Mouse (Mus musculus): ENCODE measurements around the gene Tuba4a. TPM values are rescaled to one million over a fixed set of nuclear protein-coding genes. Genes with fewer than 3 reads are reported as not detected.

Tuba4a gene
- polyA plus RNA-seq, 1 experiment = 391 TPM

DNA sequence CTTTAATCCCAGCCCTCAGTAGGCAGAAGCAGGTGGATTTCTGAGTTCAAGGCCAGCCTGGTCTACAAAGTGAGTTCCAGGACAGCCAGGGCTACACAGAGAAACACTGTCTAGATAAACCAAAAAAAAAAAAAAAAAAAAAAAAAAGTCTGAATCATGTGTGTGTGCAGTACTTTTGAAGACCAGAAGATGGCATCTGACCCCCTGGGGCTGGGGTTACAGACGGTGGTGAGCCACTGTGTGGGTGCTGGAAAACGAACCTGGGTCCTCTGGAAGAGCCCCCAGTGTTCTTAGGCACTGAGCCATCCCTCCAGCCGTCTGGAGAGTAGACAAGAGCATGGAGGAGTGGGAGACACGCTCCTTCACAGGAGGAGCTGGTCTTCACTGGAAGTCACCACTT, 37.5 kb downstream of the Tuba4a start:
- no peak overlapping the region for H3K4me3 ChIP-seq (replicated peaks; ENCODE audit: insufficient read depth, low read depth, low read length)
- peaks cover 18% of the 10 kb centered on the region for H3K4me1 ChIP-seq (ENCODE audit: control insufficient read depth, insufficient read depth, low read length)
- no peak for DNase-seq
- H3K27me3 ChIP-seq (ENCODE audit: control insufficient read depth, insufficient read depth, low read length) = no peaks in the 10 kb centered on the region
- H3K27ac ChIP-seq (ENCODE audit: insufficient read depth, low read length) = no peak overlapping the region
- WGBS = 40% methylated on average over 4 of the region's 4 CpGs
- no peak for TF ChIP-seq POLR2A (IDR thresholded peaks at IDR 0.05; ENCODE audit: borderline replicate concordance, insufficient read depth, low read length)
- TF ChIP-seq CTCF (IDR thresholded peaks at IDR 0.05; ENCODE audit: borderline replicate concordance, insufficient read depth, low read depth, low read length) = 0 out of 2 replicates have a peak, but pooled peaks have one; percentile 17

GRCm38 (mm10) chr1:75181377-75181870, 38.2 kb downstream of the Tuba4a start:
- Histone ChIP-seq H3K27me3 (ENCODE audit: control insufficient read depth, insufficient read depth, low read length) (no peaks in the 10 kb centered on the region), H3K27ac (ENCODE audit: insufficient read depth, low read length) (no peak overlapping the region), H3K4me1 (ENCODE audit: control insufficient read depth, insufficient read depth, low read length) (peaks cover 18% of the 10 kb centered on the region), H3K4me3 (replicated peaks; ENCODE audit: insufficient read depth, low read depth, low read length) (no peak overlapping the region)
- WGBS = 67% methylated on average over 4 of the region's 4 CpGs
- DNase-seq = no peak
- TF ChIP-seq CTCF (IDR thresholded peaks at IDR 0.05; ENCODE audit: borderline replicate concordance, insufficient read depth, low read depth, low read length) (no peak), POLR2A (IDR thresholded peaks at IDR 0.05; ENCODE audit: borderline replicate concordance, insufficient read depth, low read length) (no peak)

- Histone ChIP-seq H3K4me3 (replicated peaks; ENCODE audit: insufficient read depth, low read depth, low read length) (no peak overlapping the region), H3K27ac (ENCODE audit: insufficient read depth, low read length) (no peak overlapping the region), H3K27me3 (ENCODE audit: control insufficient read depth, insufficient read depth, low read length) (no peaks in the 10 kb centered on the region), H3K4me1 (ENCODE audit: control insufficient read depth, insufficient read depth, low read length) (peaks cover 14% of the 10 kb centered on the region)
- DNase-seq = no peak
- no peak for TF ChIP-seq CTCF (IDR thresholded peaks at IDR 0.05; ENCODE audit: borderline replicate concordance, insufficient read depth, low read depth, low read length)
- TF ChIP-seq POLR2A (IDR thresholded peaks at IDR 0.05; ENCODE audit: borderline replicate concordance, insufficient read depth, low read length) = no peak
- 44% methylated on average over 7 of the region's 7 CpGs for WGBS
Observed at GRCm38 (mm10) chr1:75180741-75181140, 38.9 kb downstream of the Tuba4a start.

- Histone ChIP-seq H3K27ac (ENCODE audit: insufficient read depth, low read length) (no peak within 1 kb of the TSS), H3K4me3 (replicated peaks; ENCODE audit: insufficient read depth, low read depth, low read length) (peak within 1 kb of the TSS; percentile 70), H3K4me1 (ENCODE audit: control insufficient read depth, insufficient read depth, low read length) (peaks cover 8% of the 10 kb centered on the region), H3K27me3 (ENCODE audit: control insufficient read depth, insufficient read depth, low read length) (no peaks in the 10 kb centered on the region)
- TF ChIP-seq POLR2A (IDR thresholded peaks at IDR 0.05; ENCODE audit: borderline replicate concordance, insufficient read depth, low read length) (peak; percentile 41; the same call in 1 of the 2 replicates), CTCF (IDR thresholded peaks at IDR 0.05; ENCODE audit: borderline replicate concordance, insufficient read depth, low read depth, low read length) (no peak)
- 1% methylated on average over 31 of the region's 31 CpGs for WGBS
- DNase-seq = peak; percentile 83
Observed at GRCm38 (mm10) chr1:75180105-75180590, 39.5 kb downstream of the Tuba4a start, which contains the start of gene Abcb6. Gene Abcb6 (minus strand): TSS chr1:75180392.

- H3K4me1 ChIP-seq (ENCODE audit: control insufficient read depth, insufficient read depth, low read length) = peaks cover 3% of the 10 kb centered on the region; the same call in 1 of the 2 replicates
- H3K4me3 ChIP-seq (replicated peaks; ENCODE audit: insufficient read depth, low read depth, low read length) = peak overlapping the region; percentile 70
- TF ChIP-seq POLR2A (IDR thresholded peaks at IDR 0.05; ENCODE audit: borderline replicate concordance, insufficient read depth, low read length) (no peak), CTCF (IDR thresholded peaks at IDR 0.05; ENCODE audit: borderline replicate concordance, insufficient read depth, low read depth, low read length) (no peak)
- WGBS = 1% methylated on average over 23 of the region's 23 CpGs
- H3K27me3 ChIP-seq (ENCODE audit: control insufficient read depth, insufficient read depth, low read length) = no peaks in the 10 kb centered on the region
- H3K27ac ChIP-seq (ENCODE audit: insufficient read depth, low read length) = no peak overlapping the region
- peak; percentile 63 to 69 for DNase-seq
Observed at GRCm38 (mm10) chr1:75179334-75180104, 40.1 kb downstream of the Tuba4a start.

DNA sequence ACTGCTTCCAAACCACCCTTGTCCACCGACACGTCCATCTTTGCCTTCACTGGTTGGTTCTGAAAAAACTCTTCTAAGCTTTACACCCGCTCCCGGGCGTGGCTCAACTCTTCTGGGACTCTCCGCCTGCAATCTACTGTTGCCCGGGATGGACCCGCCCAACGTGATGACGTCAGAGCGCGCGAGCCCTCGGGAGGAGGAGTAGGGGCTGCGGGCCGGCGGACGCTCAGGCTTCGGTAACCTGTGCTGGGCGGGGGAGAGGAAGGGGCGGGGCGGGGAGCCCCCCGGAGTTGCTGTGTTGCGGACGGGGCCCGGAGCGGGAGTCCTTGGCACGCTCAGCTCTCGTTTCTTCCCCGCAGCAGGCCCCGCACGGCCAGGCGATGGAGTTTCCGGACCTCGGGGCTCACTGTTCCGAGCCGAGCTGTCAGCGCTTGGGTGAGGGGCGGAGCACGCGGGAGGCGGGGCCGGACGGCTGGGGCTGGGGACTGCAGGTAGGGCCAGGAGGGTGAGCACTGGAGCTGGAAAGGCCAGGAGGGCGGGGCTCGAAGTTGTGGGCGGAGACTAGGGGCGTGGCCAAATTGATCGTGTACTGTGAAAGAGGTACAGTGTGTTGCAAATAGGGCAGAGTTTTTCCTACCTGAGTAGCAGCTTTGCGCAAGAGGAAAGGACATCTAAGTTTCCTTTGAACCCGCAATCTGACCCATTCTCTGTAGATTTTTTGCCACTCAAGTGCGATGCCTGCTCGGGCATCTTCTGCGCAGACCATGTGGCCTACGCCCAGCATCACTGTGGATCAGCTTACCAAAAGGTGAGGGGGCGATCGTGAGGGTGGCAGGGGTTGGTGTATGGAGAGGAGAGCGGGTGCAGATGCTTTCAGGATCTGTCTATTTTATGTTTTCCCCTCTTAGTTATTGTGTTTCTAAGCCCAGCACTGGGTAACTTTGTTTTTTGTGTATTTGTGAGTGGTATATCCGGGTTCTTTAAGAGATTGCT, 50.9 kb downstream of the Tuba4a start, which contains the start of gene Zfand2b:
Zfand2b (plus strand) TSS at position 175 of the 993 bp plus-strand sequence.
- WGBS = 1% methylated on average over 58 of the region's 59 CpGs
- no peaks in the 10 kb centered on the region for H3K4me1 ChIP-seq (ENCODE audit: control insufficient read depth, insufficient read depth, low read length)
- H3K4me3 ChIP-seq (replicated peaks; ENCODE audit: insufficient read depth, low read depth, low read length) = peak within 1 kb of the TSS; percentile 80
- peak within 1 kb of the TSS; percentile 2; the same call in 1 of the 2 replicates for H3K27ac ChIP-seq (ENCODE audit: insufficient read depth, low read length)
- TF ChIP-seq POLR2A (IDR thresholded peaks at IDR 0.05; ENCODE audit: borderline replicate concordance, insufficient read depth, low read length) (peak; percentile 80; the same call in 1 of the 2 replicates), CTCF (IDR thresholded peaks at IDR 0.05; ENCODE audit: borderline replicate concordance, insufficient read depth, low read depth, low read length) (no peak)
- DNase-seq = peak; percentile 96 to 98
- no peaks in the 10 kb centered on the region for H3K27me3 ChIP-seq (ENCODE audit: control insufficient read depth, insufficient read depth, low read length)

DNA sequence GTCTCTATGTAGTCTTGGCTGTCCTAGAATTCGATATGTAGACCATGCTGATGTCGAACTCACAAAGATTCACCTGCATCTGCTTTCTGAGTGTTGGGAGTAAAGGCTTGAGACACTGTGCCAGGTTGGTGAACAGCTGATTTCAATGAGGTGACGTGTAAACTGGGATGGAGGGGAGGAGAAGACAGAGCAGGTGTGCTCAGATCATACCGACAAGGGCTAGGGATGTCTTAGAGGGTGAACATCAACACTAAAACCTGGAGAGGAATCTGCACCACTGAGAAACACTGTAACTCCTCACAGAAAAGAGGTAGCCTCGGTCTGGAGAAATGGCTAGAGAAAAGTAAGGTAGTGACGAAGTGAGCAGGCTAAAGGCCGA, 51.6 kb downstream of the Tuba4a start:
- Histone ChIP-seq H3K4me3 (replicated peaks; ENCODE audit: insufficient read depth, low read depth, low read length) (peak overlapping the region; percentile 80), H3K4me1 (ENCODE audit: control insufficient read depth, insufficient read depth, low read length) (no peaks in the 10 kb centered on the region), H3K27me3 (ENCODE audit: control insufficient read depth, insufficient read depth, low read length) (no peaks in the 10 kb centered on the region), H3K27ac (ENCODE audit: insufficient read depth, low read length) (peak overlapping the region; percentile 2; the same call in 1 of the 2 replicates)
- no peak for DNase-seq
- TF ChIP-seq POLR2A (IDR thresholded peaks at IDR 0.05; ENCODE audit: borderline replicate concordance, insufficient read depth, low read length) = no peak
- no peak for TF ChIP-seq CTCF (IDR thresholded peaks at IDR 0.05; ENCODE audit: borderline replicate concordance, insufficient read depth, low read depth, low read length)
- 6% methylated on average over 7 of the region's 7 CpGs for WGBS

Other genes with a start within 250 kb of the Tuba4a start
- gene Nhej1, start 94.7 kb downstream of the Tuba4a start, polyA plus RNA-seq (2012; rRNA removed) = 1.8 and 2.8 TPM in 2 replicates
- gene Slc23a3, start 86.0 kb downstream of the Tuba4a start, polyA plus RNA-seq (2012; rRNA removed) = not detected in 2 replicates
- 39.0 and 41.4 TPM in 2 replicates for gene Cnppd1, start 77.2 kb downstream of the Tuba4a start, polyA plus RNA-seq (2012; rRNA removed)
- gene Retreg2, start 77.1 kb downstream of the Tuba4a start, polyA plus RNA-seq (2012; rRNA removed) = 261 and 276 TPM in 2 replicates
- 58.0 and 61.6 TPM in 2 replicates for gene Zfand2b, start 51.2 kb downstream of the Tuba4a start, polyA plus RNA-seq (2012; rRNA removed)
- gene Abcb6, start 39.5 kb downstream of the Tuba4a start, polyA plus RNA-seq (2012; rRNA removed) = 19.2 and 22.4 TPM in 2 replicates
- 41.0 and 44.6 TPM in 2 replicates for gene Ankzf1, start 27.7 kb downstream of the Tuba4a start, polyA plus RNA-seq (2012; rRNA removed)
- 120 and 128 TPM in 2 replicates for gene Atg9a, start 27.7 kb downstream of the Tuba4a start, polyA plus RNA-seq (2012; rRNA removed)
- 10.8 TPM in 2 replicates for gene Glb1l, start 9.1 kb downstream of the Tuba4a start, polyA plus RNA-seq (2012; rRNA removed)
- 161 and 167 TPM in 2 replicates for gene Stk16, start 9.0 kb downstream of the Tuba4a start, polyA plus RNA-seq (2012; rRNA removed)
- gene A630095N17Rik, start 12.2 kb upstream of the Tuba4a start, polyA plus RNA-seq (2012; rRNA removed) = not detected in 2 replicates
- gene Dnajb2, start 16.5 kb upstream of the Tuba4a start, polyA plus RNA-seq (2012; rRNA removed) = 139 and 153 TPM in 2 replicates
- gene Ptprn, start 44.6 kb upstream of the Tuba4a start, polyA plus RNA-seq (2012; rRNA removed) = 172 and 180 TPM in 2 replicates
- 226 and 275 TPM in 2 replicates for gene Resp18, start 58.5 kb upstream of the Tuba4a start, polyA plus RNA-seq (2012; rRNA removed)
- gene Dnpep, start 98.1 kb upstream of the Tuba4a start, polyA plus RNA-seq (2012; rRNA removed) = 87.0 and 87.1 TPM in 2 replicates
- gene Des, start 140.5 kb upstream of the Tuba4a start, polyA plus RNA-seq (2012; rRNA removed) = 2.0 and 2.1 TPM in 2 replicates
- 122 and 143 TPM in 2 replicates for gene Speg, start 155.4 kb upstream of the Tuba4a start, polyA plus RNA-seq (2012; rRNA removed)
- 155 and 187 TPM in 2 replicates for gene Gmppa, start 216.1 kb upstream of the Tuba4a start, polyA plus RNA-seq (2012; rRNA removed)
- 2.1 and 2.8 TPM in 2 replicates for gene Asic4, start 230.6 kb upstream of the Tuba4a start, polyA plus RNA-seq (2012; rRNA removed)